ENCODE assay signal across 25 mouse cellular contexts in genomic region chr10:96379016-96379771, GRCm38 (mm10).
DNase-seq lines count a peak whose midpoint lies in the region; ATAC-seq and TF ChIP-seq lines count a peak whose summit lies in the region.
"Had no signal": no experiment of that assay in that cellular context is flagged by ENCODE, and none has a peak within 500 bp of the region (broad histone marks: within the 10 kb centered on the region; RNA-seq: fewer than 3 reads in every experiment).

No protein-coding gene starts in this region.

- no peaks in the 10 kb centered on the region for H3K9me3 ChIP-seq in lung, embryonic 16.5 days (ENCODE audit: control insufficient read depth, low read length)
- H3K9me3 ChIP-seq in intestine, embryonic 16.5 days (ENCODE audit: control insufficient read depth, low read length) = no peaks in the 10 kb centered on the region
- no peaks in the 10 kb centered on the region for H3K9me3 ChIP-seq in stomach, embryonic 15.5 days
- H3K9me3 ChIP-seq: heart, embryonic 13.5 days; hindbrain, embryonic 15.5 days; limb, embryonic 15.5 days; midbrain, embryonic 13.5 days had no signal

- no peaks in the 10 kb centered on the region for H3K36me3 ChIP-seq in lung, embryonic 16.5 days (ENCODE audit: control insufficient read depth, insufficient read depth, low read length)
- H3K36me3 ChIP-seq in intestine, embryonic 16.5 days (ENCODE audit: control insufficient read depth, insufficient read depth, low read length) = no peaks in the 10 kb centered on the region
- H3K36me3 ChIP-seq in stomach, embryonic 15.5 days = no peaks in the 10 kb centered on the region
- H3K36me3 ChIP-seq: heart, embryonic 13.5 days; hindbrain, embryonic 15.5 days; limb, embryonic 15.5 days; midbrain, embryonic 13.5 days had no signal

- H3K4me3 ChIP-seq in lung, embryonic 16.5 days (ENCODE audit: low read length) = no peak overlapping the region
- no peak overlapping the region for H3K4me3 ChIP-seq in bone marrow macrophage, adult 2 months (ENCODE audit: insufficient read depth, low read length)
- H3K4me3 ChIP-seq in intestine, embryonic 16.5 days (ENCODE audit: low read length) = no peak overlapping the region
- H3K4me3 ChIP-seq in stomach, embryonic 15.5 days (replicated peaks) = no peak overlapping the region
- H3K4me3 ChIP-seq: gastrocnemius, adult 2 months; heart, embryonic 13.5 days; hindbrain, embryonic 15.5 days; limb, embryonic 15.5 days; midbrain, embryonic 13.5 days had no signal

- 50% methylated on average over 9 of the region's 9 CpGs for WGBS in lung, embryonic 16.5 days
- WGBS in intestine, embryonic 16.5 days = 55% methylated on average over 9 of the region's 9 CpGs
- WGBS in stomach, embryonic 15.5 days = 42% methylated on average over 9 of the region's 9 CpGs

- H3K4me2 ChIP-seq in lung, embryonic 16.5 days (ENCODE audit: low read depth, low read length) = no peak overlapping the region
- H3K4me2 ChIP-seq in intestine, embryonic 16.5 days (ENCODE audit: low read depth, low read length) = no peak overlapping the region
- no peak overlapping the region for H3K4me2 ChIP-seq in stomach, embryonic 15.5 days
- H3K4me2 ChIP-seq: heart, embryonic 13.5 days; hindbrain, embryonic 15.5 days; limb, embryonic 15.5 days; midbrain, embryonic 13.5 days had no signal

- 0 out of 2 replicates have a peak, but pooled peaks have one; percentile 31 for ATAC-seq in lung, embryonic 16.5 days (ENCODE audit: low read depth)
- peak; percentile 40; the same call in 1 of the 2 replicates for ATAC-seq in intestine, embryonic 16.5 days
- ATAC-seq in stomach, embryonic 15.5 days (ENCODE audit: insufficient read depth, low FRiP score, low read depth) = no peak
- ATAC-seq: forebrain, postnatal 0 days; liver, postnatal 0 days; midbrain, embryonic 13.5 days had no signal

- no peak overlapping the region for H3K27ac ChIP-seq in lung, embryonic 16.5 days (ENCODE audit: low read length)
- peak overlapping the region; percentile 29; the same call in 1 of the 2 replicates for H3K27ac ChIP-seq in bone marrow macrophage, adult 2 months (ENCODE audit: insufficient read depth, low read depth, low read length)
- H3K27ac ChIP-seq in intestine, embryonic 16.5 days (ENCODE audit: low read length) = no peak overlapping the region
- H3K27ac ChIP-seq in stomach, embryonic 15.5 days = peak overlapping the region; percentile 58
- H3K27ac ChIP-seq: gastrocnemius, adult 2 months; heart, embryonic 13.5 days; hindbrain, embryonic 15.5 days; limb, embryonic 15.5 days; midbrain, embryonic 13.5 days had no signal

- no peak for TF ChIP-seq POLR2A in bone marrow macrophage, adult 2 months (IDR thresholded peaks at IDR 0.05; ENCODE audit: borderline replicate concordance, low read depth, low read length)

- H3K9ac ChIP-seq in lung, embryonic 16.5 days (ENCODE audit: low read length) = no peak overlapping the region
- no peak overlapping the region for H3K9ac ChIP-seq in intestine, embryonic 16.5 days (ENCODE audit: low read depth, low read length)
- no peak overlapping the region for H3K9ac ChIP-seq in stomach, embryonic 15.5 days
- H3K9ac ChIP-seq: forebrain, postnatal 0 days; heart, embryonic 13.5 days; hindbrain, embryonic 15.5 days; limb, embryonic 15.5 days; liver, postnatal 0 days; midbrain, embryonic 13.5 days had no signal

- TF ChIP-seq CTCF in bone marrow macrophage, adult 2 months (IDR thresholded peaks at IDR 0.05; ENCODE audit: low read depth, low read length) = no peak

- no peak for DNase-seq in lung, postnatal 10 days
- DNase-seq in layer of hippocampus, adult 18-20 months (ENCODE audit: low spot score in 2 of 2) = no peak
- no peak for DNase-seq in layer of hippocampus, postnatal 25 days (ENCODE audit: extremely low spot score in 1 of 2, low spot score in 1 of 2)
- DNase-seq: adrenal gland, postnatal 10 days; cerebellum, adult 11 months; cerebellum, postnatal 14 days; embryo, embryonic 11 days; forebrain, postnatal 0 days; gastrocnemius, adult 2 months; heart, adult 18-20 months; heart, postnatal 36 days; kidney, adult 2 months; kidney, postnatal 14 days; liver, postnatal 0 days; lung, postnatal 4 days; right cerebral cortex, postnatal 14 days; thymus, adult 18-20 months had no signal

- H3K4me1 ChIP-seq in lung, embryonic 16.5 days (replicated peaks; ENCODE audit: control insufficient read depth, insufficient read depth, low read length) = no peaks in the 10 kb centered on the region
- peaks cover 34% of the 10 kb centered on the region for H3K4me1 ChIP-seq in bone marrow macrophage, adult 2 months (ENCODE audit: control insufficient read depth, insufficient read depth, low read length)
- no peaks in the 10 kb centered on the region for H3K4me1 ChIP-seq in intestine, embryonic 16.5 days (ENCODE audit: control insufficient read depth, insufficient read depth, low read length)
- no peaks in the 10 kb centered on the region for H3K4me1 ChIP-seq in stomach, embryonic 15.5 days
- H3K4me1 ChIP-seq: heart, embryonic 13.5 days; hindbrain, embryonic 15.5 days; limb, embryonic 15.5 days; midbrain, embryonic 13.5 days had no signal

- no peaks in the 10 kb centered on the region for H3K27me3 ChIP-seq in lung, embryonic 16.5 days (ENCODE audit: control insufficient read depth, insufficient read depth, low read depth, low read length)
- no peaks in the 10 kb centered on the region for H3K27me3 ChIP-seq in intestine, embryonic 16.5 days (replicated peaks; ENCODE audit: control insufficient read depth, insufficient read depth, low read length)
- H3K27me3 ChIP-seq in stomach, embryonic 15.5 days (replicated peaks) = no peaks in the 10 kb centered on the region
- H3K27me3 ChIP-seq: heart, embryonic 13.5 days; hindbrain, embryonic 15.5 days; limb, embryonic 15.5 days; midbrain, embryonic 13.5 days had no signal

Comparison
In these comparisons a context has a peak if more than half of its experiments do, and no peak if none do; other contexts are left out.
1. H3K27ac ChIP-seq: peak in bone marrow macrophage, adult 2 months (single experiment) and stomach, embryonic 15.5 days (single experiment); none in lung, embryonic 16.5 days (single experiment) and intestine, embryonic 16.5 days (single experiment).